Mouse (Mus musculus) cortical plate, adult 2 months (tissue): ENCODE results near the gene Meaf6. TPM values are rescaled to one million over a fixed set of nuclear protein-coding genes. Genes with fewer than 3 reads are reported as not detected.
A peak's percentile ranks its signal among the peaks of the same experiment; 100 is the strongest.

Source experiments
- H3K27ac ChIP-seq: fragments of 200-500 bp; 2 replicates; pipeline ENCODE4 v1.5.1; 2012; ENCODE audit warnings: low read length, control low read depth, inconsistent platforms; ENCODE audit not compliant: insufficient read depth
- H3K4me1 ChIP-seq: fragments of 200-500 bp; 2 replicates; pipeline ENCODE4 v1.6.1; 2011; ENCODE audit warnings: low read length; ENCODE audit not compliant: control insufficient read depth, insufficient read depth
- H3K4me3 ChIP-seq: fragments of 200-500 bp; 2 replicates; pipeline ENCODE4 v1.5.1; 2011; ENCODE audit warnings: mild to moderate bottlenecking, low read length, control low read depth; ENCODE audit not compliant: insufficient read depth
- CTCF ChIP-seq: fragments of 200-500 bp; IDR thresholded peaks from 2 replicates; pipeline ENCODE4 v1.5.1; 2011; ENCODE audit warnings: mild to moderate bottlenecking, control low read depth, low read length; ENCODE audit not compliant: insufficient read depth; ENCODE audit errors: extremely low read depth
- POLR2A ChIP-seq: fragments of 200-500 bp; IDR thresholded peaks from 2 replicates; pipeline ENCODE4 v1.6.1; 2011; ENCODE audit warnings: mild to moderate bottlenecking, low read length, control low read depth; ENCODE audit not compliant: insufficient read depth; ENCODE audit errors: extremely low read depth
- polyA plus RNA-seq: library from polyadenylated mRNA; depleted of rRNA; stranded (reverse); fragments of >200 nt; gene quantifications from 2 replicates; pipeline ENCODE4 v1.2.3, GENCODE M21; 2012; rRNA removed

The Meaf6 gene
- 101 and 104 TPM in 2 replicates for polyA plus RNA-seq

DNA sequence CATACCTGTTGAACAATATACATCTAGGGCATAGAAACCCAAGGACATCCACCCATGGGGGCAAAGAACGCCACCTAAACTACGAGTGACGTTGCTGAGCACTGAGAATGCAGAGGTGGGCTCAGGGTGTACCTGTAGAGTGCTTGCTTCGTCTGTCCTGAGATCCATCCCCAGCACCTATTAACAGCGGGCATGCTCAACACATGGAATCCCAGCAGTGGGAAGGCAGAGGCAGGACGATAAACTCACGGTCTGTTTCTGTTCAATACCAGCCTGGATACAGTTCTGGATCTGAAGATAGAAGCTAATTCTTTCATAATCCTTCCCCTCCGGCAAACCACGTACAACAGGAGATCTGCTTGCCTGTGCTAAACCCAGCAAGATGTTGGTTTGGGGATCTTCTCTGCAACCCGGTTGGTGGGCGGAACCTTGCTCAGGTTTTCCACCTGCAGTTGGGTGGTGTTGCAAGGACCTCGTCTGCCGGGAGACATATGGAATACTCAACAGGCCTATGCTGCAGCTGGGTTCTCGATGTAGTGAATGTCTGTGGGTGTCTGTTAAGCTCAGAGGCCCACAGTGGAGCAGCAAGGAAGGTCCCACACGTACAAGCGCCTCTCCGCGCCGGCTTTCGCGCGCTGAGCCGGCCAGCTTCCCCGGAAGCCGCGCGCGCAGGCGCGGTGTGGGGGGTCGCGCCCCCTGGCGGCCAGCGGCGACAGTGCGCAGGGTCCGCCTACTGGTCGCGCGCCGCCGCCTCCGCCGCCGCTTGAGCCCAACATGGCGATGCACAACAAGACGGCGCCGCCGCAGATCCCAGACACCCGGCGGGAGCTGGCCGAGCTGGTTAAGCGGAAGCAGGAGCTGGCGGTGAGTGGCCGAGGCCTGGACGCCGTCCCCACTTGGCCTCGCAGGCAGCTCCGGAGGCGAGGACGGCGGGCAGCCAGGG is at the start of gene Meaf6:
Gene Meaf6 (plus strand): TSS at position 732 of the 943 bp plus-strand sequence.
- TF ChIP-seq CTCF (peak; percentile 49), POLR2A (peak; percentile 43; the same call in 1 of the 2 replicates)
- H3K4me1 ChIP-seq, result peaks cover 7% of the 10 kb centered on the region; the same call in 1 of the 2 replicates
- H3K4me3 ChIP-seq, result peak within 1 kb of the TSS; percentile 69
- H3K27ac ChIP-seq, result peak within 1 kb of the TSS; percentile 98

DNA sequence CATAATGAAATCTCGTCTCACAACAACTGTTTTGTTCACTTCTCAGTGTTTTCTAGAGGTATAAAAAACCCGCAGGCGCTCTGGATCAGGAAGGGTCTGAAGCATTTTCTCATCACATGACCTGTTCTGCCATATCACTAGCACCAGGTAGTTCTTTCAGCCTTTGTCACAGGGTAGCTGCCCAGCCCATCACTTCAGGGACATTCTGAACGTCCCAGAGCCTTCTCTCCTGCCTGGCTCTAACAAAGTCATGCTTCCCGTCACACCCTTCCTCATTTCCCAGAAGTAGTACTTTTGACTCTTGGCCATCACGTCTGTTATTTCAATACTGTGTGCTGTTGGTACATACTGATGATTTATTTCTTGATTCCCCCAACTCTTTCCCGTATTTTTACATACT is 40.5 kb upstream of the Meaf6 start:
- TF ChIP-seq POLR2A (no peak), CTCF (no peak)

DNA sequence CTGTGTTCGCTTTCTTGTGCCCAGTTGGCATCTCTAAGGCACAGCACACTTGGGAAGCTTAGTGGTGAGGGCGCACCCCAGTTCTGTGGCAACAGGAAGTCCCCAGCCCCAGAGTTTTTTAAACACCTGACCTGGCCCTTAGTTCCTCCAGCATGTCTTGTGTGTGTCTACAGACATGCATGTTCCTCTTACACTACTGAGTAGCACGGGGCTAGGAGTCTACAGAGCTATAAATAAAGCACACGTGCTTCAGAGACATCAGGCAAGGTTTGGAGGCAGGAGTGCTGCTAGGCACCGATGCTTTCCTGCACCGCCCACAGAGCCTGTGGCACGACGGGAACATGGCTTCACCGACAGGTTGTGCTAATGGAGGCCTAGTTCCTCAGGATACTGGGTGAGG is 29.5 kb upstream of the Meaf6 start:
- H3K4me1 ChIP-seq, result no peaks in the 10 kb centered on the region
- H3K27ac ChIP-seq, result no peak overlapping the region
- H3K4me3 ChIP-seq, result no peak overlapping the region
- no peak for TF ChIP-seq CTCF
- TF ChIP-seq POLR2A, result no peak

More for the DNA sequence above, 40.5 kb upstream of the Meaf6 start:
- Histone ChIP-seq H3K4me1 (no peaks in the 10 kb centered on the region), H3K4me3 (no peak overlapping the region), H3K27ac (no peak overlapping the region)

- Histone ChIP-seq H3K4me1 (no peaks in the 10 kb centered on the region), H3K4me3 (no peak overlapping the region), H3K27ac (no peak overlapping the region)
- TF ChIP-seq CTCF, result no peak
- no peak for TF ChIP-seq POLR2A
Observed at GRCm38 (mm10) chr4:125056476-125056875, 28.5 kb upstream of the Meaf6 start.

DNA sequence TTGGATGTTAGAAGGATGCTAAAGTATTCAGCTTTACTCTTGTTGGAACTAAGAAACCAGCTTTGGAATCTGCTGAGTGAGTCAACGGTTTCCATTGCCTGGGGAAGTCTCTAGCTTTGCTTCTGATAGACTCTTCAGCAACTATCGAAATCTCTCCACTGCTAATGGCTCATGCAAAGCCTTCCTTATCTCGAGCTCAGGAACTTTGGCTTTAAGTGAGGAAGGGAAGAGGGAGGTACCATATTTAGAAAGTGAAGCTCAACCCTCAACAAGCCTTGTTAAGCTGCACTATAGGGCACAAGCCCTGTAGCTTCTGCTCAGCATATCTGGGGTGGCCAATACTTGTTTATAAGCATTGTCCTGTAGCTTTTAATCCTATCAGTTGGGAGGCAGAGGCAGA is 27.7 kb upstream of the Meaf6 start:
- no peaks in the 10 kb centered on the region for H3K4me1 ChIP-seq
- no peak for TF ChIP-seq CTCF
- no peak for TF ChIP-seq POLR2A
- no peak overlapping the region for H3K27ac ChIP-seq
- no peak overlapping the region for H3K4me3 ChIP-seq

DNA sequence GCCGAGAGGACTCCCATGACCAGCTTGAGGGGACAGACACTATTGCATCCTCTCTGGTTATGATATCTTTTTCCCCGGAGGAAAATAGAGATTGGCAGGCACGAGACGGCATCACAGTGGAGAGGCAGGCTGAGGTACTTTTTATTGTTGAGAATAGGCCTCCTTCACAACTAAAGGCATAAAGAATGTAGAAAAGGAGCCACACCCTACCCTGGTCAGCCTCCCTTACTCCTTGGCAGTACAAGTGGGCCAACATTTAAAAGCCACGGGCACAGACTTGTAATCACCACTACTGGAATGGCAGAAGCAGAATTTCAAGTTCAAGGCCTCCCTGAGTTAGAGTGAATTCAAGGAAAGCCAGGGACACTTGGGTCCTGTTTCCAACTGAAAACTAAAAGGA is 26.9 kb upstream of the Meaf6 start:
- TF ChIP-seq POLR2A, result no peak
- Histone ChIP-seq H3K4me3 (no peak overlapping the region), H3K4me1 (no peaks in the 10 kb centered on the region), H3K27ac (no peak overlapping the region)

- TF ChIP-seq CTCF, result peak; percentile 94
- TF ChIP-seq POLR2A, result no peak
- no peaks in the 10 kb centered on the region for H3K4me1 ChIP-seq
- no peak overlapping the region for H3K4me3 ChIP-seq
- no peak overlapping the region for H3K27ac ChIP-seq
Observed at GRCm38 (mm10) chr4:125059025-125059424, 25.9 kb upstream of the Meaf6 start.

GRCm38 (mm10) chr4:125063829-125064228 is 21.1 kb upstream of the Meaf6 start:
- no peak for TF ChIP-seq CTCF
- TF ChIP-seq POLR2A, result no peak
- no peak overlapping the region for H3K4me3 ChIP-seq
- H3K4me1 ChIP-seq, result peaks cover 5% of the 10 kb centered on the region; the same call in 1 of the 2 replicates
- H3K27ac ChIP-seq, result no peak overlapping the region

- H3K4me3 ChIP-seq, result peak within 1 kb of the TSS; percentile 85
- peaks cover 5% of the 10 kb centered on the region; the same call in 1 of the 2 replicates for H3K4me1 ChIP-seq
- TF ChIP-seq POLR2A (no peak), CTCF (no peak)
- no peak within 1 kb of the TSS for H3K27ac ChIP-seq
Observed at GRCm38 (mm10) chr4:125065517-125066307, 19.2 kb upstream of the Meaf6 start, which contains the start of gene Dnali1. Dnali1 (minus strand) TSS chr4:125065703.

DNA sequence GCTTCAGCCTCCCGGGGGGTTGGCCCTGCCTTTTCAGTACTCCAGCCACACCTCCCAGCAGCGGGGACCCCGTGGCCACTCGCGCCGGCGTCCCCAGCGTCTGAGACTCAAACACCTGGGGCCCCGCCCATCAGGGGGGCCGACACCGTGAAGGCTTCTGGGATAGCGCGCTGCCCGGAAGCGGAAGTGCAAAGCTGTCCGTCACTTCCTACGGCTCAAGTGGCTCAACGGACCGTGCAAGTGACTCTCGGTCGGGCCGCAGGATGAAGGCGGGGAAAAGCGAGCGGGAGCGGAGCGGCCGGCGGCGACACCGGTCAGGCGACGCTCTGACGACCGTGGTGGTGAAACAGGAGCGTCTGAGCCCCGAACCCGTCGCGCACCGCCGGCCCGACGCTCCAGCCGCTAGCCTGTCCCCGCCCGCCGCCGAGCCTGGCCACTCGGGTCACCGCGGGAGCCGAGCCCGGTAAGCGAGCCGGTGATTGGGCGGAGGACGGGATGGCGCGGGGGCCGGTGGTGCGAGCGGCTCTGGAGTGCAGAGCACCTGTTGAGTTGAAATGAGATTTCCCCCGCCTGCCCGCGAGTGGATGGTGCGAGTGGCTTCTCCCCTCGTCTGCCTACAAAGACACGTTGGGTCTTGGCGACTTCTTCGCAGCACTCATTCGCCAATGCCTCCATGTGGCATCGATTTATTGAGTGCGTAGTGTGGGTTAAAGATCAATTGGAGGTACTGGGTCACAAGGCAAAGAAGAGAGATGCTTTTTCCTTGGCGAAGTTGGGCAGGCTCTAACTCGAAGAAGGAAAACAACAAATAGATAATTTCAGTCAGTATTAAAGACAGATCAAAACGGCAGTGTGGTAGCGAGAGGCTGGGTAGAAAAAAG is 18.2 kb upstream of the Meaf6 start, which contains the start of gene Snip1:
Gene Snip1 (plus strand): TSS at position 183 of the 881 bp plus-strand sequence.
- peak within 1 kb of the TSS; percentile 85 for H3K4me3 ChIP-seq
- TF ChIP-seq CTCF (no peak), POLR2A (peak; percentile 62)
- H3K27ac ChIP-seq, result no peak within 1 kb of the TSS

More for the DNA sequence above, 18.2 kb upstream of the Meaf6 start, which contains the start of gene Snip1:
- H3K4me1 ChIP-seq, result peaks cover 5% of the 10 kb centered on the region; the same call in 1 of the 2 replicates
